Mouse (Mus musculus) embryonic facial prominence, embryonic 11.5 days (tissue): ENCODE results near the gene Cacfd1. TPM values are rescaled to one million over a fixed set of nuclear protein-coding genes. Genes with fewer than 3 reads are reported as not detected.

Experiments used
- ATAC-seq: fragments of 200-750 bp; cut with Nextera tagmentation; replicated peaks from 2 replicates; pipeline ENCODE4 v1.8.0; 2017; ENCODE audit warnings: low read depth; ENCODE audit not compliant: insufficient number of reproducible peaks, low FRiP score, low TSS enrichment
- DNase-seq: peaks from one replicate; pipeline ENCODE4 v3.0.0-alpha.2; 2015; ENCODE audit warnings: low spot score
- H3K27ac ChIP-seq: fragments of 300-500 bp; sonication (generic); replicated peaks from 2 replicates; pipeline ENCODE4 v1.5.1; 2014; ENCODE audit warnings: mild to moderate bottlenecking, low read depth, low read length, control low read depth
- H3K27me3 ChIP-seq: fragments of 300-500 bp; sonication (generic); 2 replicates; pipeline ENCODE4 v1.6.1; 2014; ENCODE audit warnings: mild to moderate bottlenecking, low read length, moderate library complexity, mixed read lengths; ENCODE audit not compliant: control insufficient read depth, insufficient read depth
- H3K36me3 ChIP-seq: fragments of 300-500 bp; sonication (generic); replicated peaks from 2 replicates; pipeline ENCODE4 v1.6.1; 2014; ENCODE audit warnings: low read depth, mild to moderate bottlenecking, low read length, moderate library complexity, mixed read lengths; ENCODE audit not compliant: control insufficient read depth, insufficient read depth
- H3K4me1 ChIP-seq: fragments of 300-500 bp; sonication (generic); 2 replicates; pipeline ENCODE4 v1.6.1; 2014; ENCODE audit warnings: low read length, mixed read lengths; ENCODE audit not compliant: control insufficient read depth, insufficient read depth
- H3K4me2 ChIP-seq: fragments of 300-500 bp; sonication (generic); 2 replicates; pipeline ENCODE4 v1.6.1; 2014; ENCODE audit warnings: low read depth, mild to moderate bottlenecking, control low read depth, low read length, moderate library complexity
- H3K4me3 ChIP-seq: fragments of 300-500 bp; sonication (generic); 2 replicates; pipeline ENCODE4 v1.5.1; 2014; ENCODE audit warnings: low read depth, low read length, control low read depth
- H3K9ac ChIP-seq: fragments of 300-500 bp; sonication (generic); replicated peaks from 2 replicates; pipeline ENCODE4 v1.6.1; 2014; ENCODE audit warnings: mild to moderate bottlenecking, control low read depth, low read length
- H3K9me3 ChIP-seq: fragments of 300-500 bp; sonication (generic); replicated peaks from 2 replicates; pipeline ENCODE4 v1.6.1; 2016; ENCODE audit warnings: mild to moderate bottlenecking, low read length, inconsistent platforms, mixed read lengths; ENCODE audit not compliant: control insufficient read depth
- WGBS: fragments of 180-500 bp; shearing (Covaris S2); extraction: QIAGEN DNeasy Blood & Tissue Kit; methylation state at CpG from one replicate; pipeline ENCODE4 v1.1.7; 2014; 5-methylcytosine and 5-hydroxymethylcytosine counted together
- polyA plus RNA-seq: library from polyadenylated mRNA; unstranded; fragments of >200 nt; fragmentation: Nextera tagmentation; extraction: Ambion mirVana; gene quantifications from 2 replicates; pipeline ENCODE4 v1.2.1, GENCODE M21; 2014

Gene Cacfd1
- polyA plus RNA-seq, 1 experiment from 2014 or later, result 66.2 TPM

DNA sequence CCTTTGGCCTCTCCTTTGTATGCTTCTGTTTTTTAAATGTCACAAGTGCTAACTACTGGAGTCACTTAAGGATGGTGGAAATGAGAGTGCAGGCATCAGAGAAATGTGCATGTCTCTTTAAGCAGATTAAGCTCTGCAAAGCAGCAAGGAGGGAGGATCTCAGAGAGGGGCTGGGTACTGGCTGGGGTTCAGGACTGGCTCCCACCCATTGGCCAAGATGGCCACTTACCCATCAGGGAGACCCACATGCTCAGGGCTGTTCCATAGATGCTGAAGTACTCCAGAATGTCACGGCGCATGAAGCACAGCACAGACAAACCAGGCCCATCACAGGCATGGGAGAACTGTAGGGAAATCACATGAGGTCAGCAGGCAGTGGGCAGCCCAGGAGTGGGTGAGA, 57.4 kb downstream of the Cacfd1 start:
- Histone ChIP-seq H3K9me3 (no peaks in the 10 kb centered on the region), H3K4me3 (no peak overlapping the region), H3K27ac (no peak overlapping the region), H3K27me3 (no peaks in the 10 kb centered on the region), H3K4me1 (no peaks in the 10 kb centered on the region), H3K9ac (no peak overlapping the region), H3K4me2 (no peak overlapping the region), H3K36me3 (no peaks in the 10 kb centered on the region)
- WGBS, result 90% methylated on average over 2 of the region's 2 CpGs
- ATAC-seq (no peak), DNase-seq (no peak)

DNA sequence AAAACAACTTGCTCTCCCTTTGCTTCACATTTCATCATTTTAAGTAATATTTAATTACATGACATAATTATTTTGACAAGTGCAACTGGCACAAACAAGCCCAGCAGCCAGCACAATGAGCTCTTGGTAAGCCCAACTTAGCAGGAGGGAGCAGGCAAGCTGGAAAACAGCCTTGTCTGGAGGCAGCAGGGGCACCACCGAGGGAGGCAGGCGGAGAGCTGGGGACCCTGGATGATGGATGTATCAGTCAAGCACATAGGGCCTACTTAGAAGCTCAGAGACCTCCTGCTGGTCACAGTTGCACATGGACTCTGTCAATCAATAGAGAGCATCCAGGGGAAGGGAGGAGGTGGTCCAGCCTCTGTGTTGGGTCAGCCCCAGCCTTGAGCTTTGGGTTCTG, 58.3 kb downstream of the Cacfd1 start:
- ATAC-seq, result no peak

DNA sequence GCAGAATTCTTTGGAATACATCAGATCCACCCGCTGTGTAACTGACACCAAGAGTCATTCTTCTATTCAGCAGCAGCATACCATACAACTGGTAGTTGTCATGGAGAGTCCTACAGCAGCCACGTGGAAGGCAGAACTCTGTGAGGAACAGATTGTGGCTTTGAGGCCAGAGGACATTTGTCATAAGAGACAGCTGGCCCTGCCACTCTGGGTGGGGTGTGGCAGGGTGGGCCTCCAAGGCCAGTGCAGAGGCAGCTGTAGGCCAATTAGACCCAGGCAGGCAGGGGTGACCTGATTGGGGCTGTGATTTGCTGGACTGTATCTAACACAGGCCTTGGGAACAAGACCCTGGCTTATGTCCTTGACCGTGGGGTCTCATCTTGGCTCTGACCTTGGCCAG, 59.9 kb downstream of the Cacfd1 start:
- Histone ChIP-seq H3K4me3 (no peak overlapping the region), H3K27me3 (no peaks in the 10 kb centered on the region), H3K9ac (no peak overlapping the region), H3K4me2 (no peak overlapping the region), H3K27ac (no peak overlapping the region), H3K4me1 (no peaks in the 10 kb centered on the region), H3K9me3 (no peaks in the 10 kb centered on the region), H3K36me3 (no peaks in the 10 kb centered on the region)
- WGBS, result 73% methylated on average over 3 of the region's 3 CpGs
- ATAC-seq, result no peak
- DNase-seq, result no peak

More for the DNA sequence above, 58.3 kb downstream of the Cacfd1 start:
- WGBS, result 78% methylated on average over 2 of the region's 2 CpGs
- DNase-seq, result no peak
- Histone ChIP-seq H3K36me3 (no peaks in the 10 kb centered on the region), H3K27ac (no peak overlapping the region), H3K9me3 (no peaks in the 10 kb centered on the region), H3K9ac (no peak overlapping the region), H3K4me1 (no peaks in the 10 kb centered on the region), H3K27me3 (no peaks in the 10 kb centered on the region), H3K4me3 (no peak overlapping the region), H3K4me2 (no peak overlapping the region)

DNA sequence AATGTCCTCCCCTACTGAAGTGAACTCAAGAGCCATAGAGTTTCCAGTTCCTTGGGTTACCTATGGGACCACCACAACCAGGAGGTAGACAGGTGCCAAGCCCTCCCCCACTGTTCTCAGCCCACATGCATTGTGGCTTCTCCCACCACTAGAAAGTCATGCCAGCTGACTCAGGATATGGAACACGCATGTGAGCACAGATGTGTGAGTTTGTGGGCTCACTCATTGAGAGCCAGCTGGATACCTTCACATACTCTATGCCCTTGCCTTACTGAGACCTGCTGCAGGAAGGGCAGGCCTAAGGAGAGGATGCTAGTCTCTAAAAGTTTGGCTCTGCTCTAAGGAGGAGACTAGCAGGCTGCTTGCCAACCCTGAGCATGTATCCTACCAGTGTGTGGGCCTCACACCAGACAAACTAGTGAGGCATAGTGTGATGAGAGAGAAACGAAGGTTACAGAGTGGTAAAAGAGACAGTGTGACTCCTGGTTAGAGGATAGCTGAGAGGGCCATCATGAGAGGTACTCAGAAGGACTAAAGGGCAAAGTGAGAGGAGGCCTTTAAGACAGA, 60.6 kb downstream of the Cacfd1 start:
- WGBS, result 77% methylated on average over 2 of the region's 2 CpGs
- Histone ChIP-seq H3K27me3 (no peaks in the 10 kb centered on the region), H3K9me3 (no peaks in the 10 kb centered on the region), H3K4me1 (no peaks in the 10 kb centered on the region), H3K27ac (no peak overlapping the region), H3K9ac (no peak overlapping the region), H3K36me3 (no peaks in the 10 kb centered on the region), H3K4me2 (no peak overlapping the region), H3K4me3 (no peak overlapping the region)
- ATAC-seq (no peak), DNase-seq (no peak)

Other genes with a start within 250 kb of the Cacfd1 start
- not detected in 2 replicates for gene Abo, start 144.9 kb upstream of the Cacfd1 start, polyA plus RNA-seq
- gene Surf6, start 107.0 kb upstream of the Cacfd1 start, polyA plus RNA-seq, result 16.3 and 17.0 TPM in 2 replicates
- 49.2 and 53.5 TPM in 2 replicates for gene Med22, start 99.2 kb upstream of the Cacfd1 start, polyA plus RNA-seq
- gene Rpl7a, start 99.2 kb upstream of the Cacfd1 start, polyA plus RNA-seq, result 719 and 720 TPM in 2 replicates
- 43.7 and 45.3 TPM in 2 replicates for gene Surf2, start 93.6 kb upstream of the Cacfd1 start, polyA plus RNA-seq
- 49.8 and 51.0 TPM in 2 replicates for gene Surf1, start 93.4 kb upstream of the Cacfd1 start, polyA plus RNA-seq
- 162 and 165 TPM in 2 replicates for gene Surf4, start 76.0 kb upstream of the Cacfd1 start, polyA plus RNA-seq
- gene Stkld1, start 75.9 kb upstream of the Cacfd1 start, polyA plus RNA-seq, result 0.28 TPM in 1 of 2 replicates, not detected in the other
- gene Rexo4, start 45.5 kb upstream of the Cacfd1 start, polyA plus RNA-seq, result 50.6 and 51.9 TPM in 2 replicates
- not detected in 2 replicates for gene Adamts13, start 36.5 kb upstream of the Cacfd1 start, polyA plus RNA-seq
- gene Slc2a6, start 18.1 kb downstream of the Cacfd1 start, polyA plus RNA-seq, result 0.84 and 1.2 TPM in 2 replicates
- 2.3 and 4.0 TPM in 2 replicates for gene Mymk, start 62.3 kb downstream of the Cacfd1 start, polyA plus RNA-seq
- 2.4 and 2.5 TPM in 2 replicates for gene Adamtsl2, start 69.5 kb downstream of the Cacfd1 start, polyA plus RNA-seq
- gene Fam163b, start 132.6 kb downstream of the Cacfd1 start, polyA plus RNA-seq, result 0.11 TPM in 1 of 2 replicates, not detected in the other
- gene Dbh, start 155.3 kb downstream of the Cacfd1 start, polyA plus RNA-seq, result 0.28 and 0.29 TPM in 2 replicates
- 2.7 and 2.8 TPM in 2 replicates for gene Sardh, start 238.4 kb downstream of the Cacfd1 start, polyA plus RNA-seq